Mouse (Mus musculus): Measurements from ENCODE around the gene Sult2b1. TPM values are rescaled to one million over a fixed set of nuclear protein-coding genes. Genes with fewer than 3 reads are reported as not detected.

Gene Sult2b1
- total RNA-seq, 1 experiment = 1.6 TPM

GRCm38 (mm10) chr7:45793240-45793639 lies 8.8 kb upstream of the Sult2b1 start:
- Histone ChIP-seq H3K9me3 (ENCODE audit: control insufficient read depth, insufficient read depth, low read depth, low read length) (no peaks in the 10 kb centered on the region), H3K4me3 (ENCODE audit: insufficient read depth in 1 of 2, low read depth in 1 of 2, low read length in 2 of 2, poor library complexity in 1 of 2, severe bottlenecking in 1 of 2) (no peak overlapping the region), H3K4me1 (ENCODE audit: control insufficient read depth in 2 of 2, insufficient read depth in 2 of 2, low read length in 2 of 2, poor library complexity in 1 of 2) (peaks cover 0 to 24% of the 10 kb centered on the region in 2 experiments; a peak in 2 of 4 replicates), H3K27ac (ENCODE audit: insufficient read depth, low read depth, low read length, poor library complexity, severe bottlenecking) (no peak overlapping the region), H3K36me3 (ENCODE audit: control insufficient read depth, insufficient read depth, low read length, poor library complexity, severe bottlenecking) (no peaks in the 10 kb centered on the region; the same call in 1 of the 2 replicates), H3K9ac (ENCODE audit: insufficient read depth, low read depth, low read length, poor library complexity, severe bottlenecking) (no peak overlapping the region)
- TF ChIP-seq ZC3H11A (IDR thresholded peaks at IDR 0.05; ENCODE audit: borderline replicate concordance, low read depth, low read length) (no peak), ZNF384 (IDR thresholded peaks at IDR 0.05; ENCODE audit: low read depth, low read length) (no peak), MAFK (IDR thresholded peaks at IDR 0.05; ENCODE audit: insufficient read depth, low read depth, low read length) (no peak), CHD2 (IDR thresholded peaks at IDR 0.05; ENCODE audit: low read depth, low read length) (no peak), HCFC1 (IDR thresholded peaks at IDR 0.05; ENCODE audit: borderline replicate concordance, insufficient read depth, low read length) (no peak)
- no peak for DNase-seq (ENCODE audit: low read depth, low spot score)
- in situ Hi-C loops (cut with MboI; ENCODE audit: low sequenced_read_pairs in 2 of 2, unreplicated experiment in 2 of 2) = no loop called here

- Histone ChIP-seq H3K9ac (ENCODE audit: insufficient read depth, low read depth, low read length, poor library complexity, severe bottlenecking) (no peak overlapping the region), H3K4me1 (ENCODE audit: control insufficient read depth in 2 of 2, insufficient read depth in 2 of 2, low read length in 2 of 2, poor library complexity in 1 of 2) (peaks cover under 1 to 20% of the 10 kb centered on the region in 2 experiments; a peak in 3 of 4 replicates), H3K4me3 (ENCODE audit: insufficient read depth in 1 of 2, low read depth in 1 of 2, low read length in 2 of 2, poor library complexity in 1 of 2, severe bottlenecking in 1 of 2) (peak overlapping the region in 1 of 2 experiments; percentile 6; a peak in 1 of 4 replicates), H3K9me3 (ENCODE audit: control insufficient read depth, insufficient read depth, low read depth, low read length) (no peaks in the 10 kb centered on the region), H3K27ac (ENCODE audit: insufficient read depth, low read depth, low read length, poor library complexity, severe bottlenecking) (no peak overlapping the region), H3K36me3 (ENCODE audit: control insufficient read depth, insufficient read depth, low read length, poor library complexity, severe bottlenecking) (no peaks in the 10 kb centered on the region; the same call in 1 of the 2 replicates)
- no peak for DNase-seq (ENCODE audit: low read depth, low spot score)
- no peak for TF ChIP-seq HCFC1 (IDR thresholded peaks at IDR 0.05; ENCODE audit: borderline replicate concordance, insufficient read depth, low read length)
- no peak for TF ChIP-seq CHD2 (IDR thresholded peaks at IDR 0.05; ENCODE audit: low read depth, low read length)
- TF ChIP-seq ZNF384 (IDR thresholded peaks at IDR 0.05; ENCODE audit: low read depth, low read length) = no peak
- in situ Hi-C loops (cut with MboI; ENCODE audit: low sequenced_read_pairs in 2 of 2, unreplicated experiment in 2 of 2) = no loop called here
Measured at GRCm38 (mm10) chr7:45791756-45792490, 7.5 kb upstream of the Sult2b1 start.

GRCm38 (mm10) chr7:45790721-45791120 lies 6.3 kb upstream of the Sult2b1 start:
- TF ChIP-seq MAFK (IDR thresholded peaks at IDR 0.05; ENCODE audit: insufficient read depth, low read depth, low read length) (no peak), HCFC1 (IDR thresholded peaks at IDR 0.05; ENCODE audit: borderline replicate concordance, insufficient read depth, low read length) (no peak), ZNF384 (IDR thresholded peaks at IDR 0.05; ENCODE audit: low read depth, low read length) (no peak), CHD2 (IDR thresholded peaks at IDR 0.05; ENCODE audit: low read depth, low read length) (no peak), ZC3H11A (IDR thresholded peaks at IDR 0.05; ENCODE audit: borderline replicate concordance, low read depth, low read length) (no peak)
- no peaks in the 10 kb centered on the region; the same call in 1 of the 2 replicates for H3K36me3 ChIP-seq (ENCODE audit: control insufficient read depth, insufficient read depth, low read length, poor library complexity, severe bottlenecking)
- no peak for DNase-seq (ENCODE audit: low read depth, low spot score)
- peaks cover 2 to 22% of the 10 kb centered on the region in 2 experiments; a peak in 3 of 4 replicates for H3K4me1 ChIP-seq (ENCODE audit: control insufficient read depth in 2 of 2, insufficient read depth in 2 of 2, low read length in 2 of 2, poor library complexity in 1 of 2)
- no peaks in the 10 kb centered on the region for H3K9me3 ChIP-seq (ENCODE audit: control insufficient read depth, insufficient read depth, low read depth, low read length)
- in situ Hi-C loops (cut with MboI; ENCODE audit: low sequenced_read_pairs in 2 of 2, unreplicated experiment in 2 of 2) = no loop called here
- no peak overlapping the region for H3K9ac ChIP-seq (ENCODE audit: insufficient read depth, low read depth, low read length, poor library complexity, severe bottlenecking)
- no peak overlapping the region for H3K27ac ChIP-seq (ENCODE audit: insufficient read depth, low read depth, low read length, poor library complexity, severe bottlenecking)
- no peak overlapping the region for H3K4me3 ChIP-seq (ENCODE audit: insufficient read depth in 1 of 2, low read depth in 1 of 2, low read length in 2 of 2, poor library complexity in 1 of 2, severe bottlenecking in 1 of 2)

GRCm38 (mm10) chr7:45787642-45788041 lies 3.2 kb upstream of the Sult2b1 start:
- Histone ChIP-seq H3K9ac (ENCODE audit: insufficient read depth, low read depth, low read length, poor library complexity, severe bottlenecking) (peak overlapping the region; percentile 48), H3K27ac (ENCODE audit: insufficient read depth, low read depth, low read length, poor library complexity, severe bottlenecking) (no peak overlapping the region), H3K4me3 (ENCODE audit: insufficient read depth in 1 of 2, low read depth in 1 of 2, low read length in 2 of 2, poor library complexity in 1 of 2, severe bottlenecking in 1 of 2) (peak overlapping the region; percentile 53 to 71), H3K9me3 (ENCODE audit: control insufficient read depth, insufficient read depth, low read depth, low read length) (no peaks in the 10 kb centered on the region), H3K4me1 (ENCODE audit: control insufficient read depth in 2 of 2, insufficient read depth in 2 of 2, low read length in 2 of 2, poor library complexity in 1 of 2) (peaks cover 2 to 21% of the 10 kb centered on the region in 2 experiments; a peak in 3 of 4 replicates), H3K36me3 (ENCODE audit: control insufficient read depth, insufficient read depth, low read length, poor library complexity, severe bottlenecking) (no peaks in the 10 kb centered on the region; the same call in 1 of the 2 replicates)
- DNase-seq (ENCODE audit: low read depth, low spot score) = no peak
- TF ChIP-seq MAFK (IDR thresholded peaks at IDR 0.05; ENCODE audit: insufficient read depth, low read depth, low read length) = no peak
- no peak for TF ChIP-seq CHD2 (IDR thresholded peaks at IDR 0.05; ENCODE audit: low read depth, low read length)
- TF ChIP-seq ZNF384 (IDR thresholded peaks at IDR 0.05; ENCODE audit: low read depth, low read length) = no peak
- TF ChIP-seq ZC3H11A (IDR thresholded peaks at IDR 0.05; ENCODE audit: borderline replicate concordance, low read depth, low read length) = no peak
- no peak for TF ChIP-seq HCFC1 (IDR thresholded peaks at IDR 0.05; ENCODE audit: borderline replicate concordance, insufficient read depth, low read length)
- in situ Hi-C loops (cut with MboI; ENCODE audit: low sequenced_read_pairs in 2 of 2, unreplicated experiment in 2 of 2) = no loop called here

Measured in ES-E14 (cell line).